Mouse (Mus musculus): ENCODE measurements at regions not wholly inside any gene's neighbourhood (a gene's known extent, or its start where the extent isn't known, plus 50 kb on each side); places are given as distances from the start of the nearest gene placed in this dataset.

DNA sequence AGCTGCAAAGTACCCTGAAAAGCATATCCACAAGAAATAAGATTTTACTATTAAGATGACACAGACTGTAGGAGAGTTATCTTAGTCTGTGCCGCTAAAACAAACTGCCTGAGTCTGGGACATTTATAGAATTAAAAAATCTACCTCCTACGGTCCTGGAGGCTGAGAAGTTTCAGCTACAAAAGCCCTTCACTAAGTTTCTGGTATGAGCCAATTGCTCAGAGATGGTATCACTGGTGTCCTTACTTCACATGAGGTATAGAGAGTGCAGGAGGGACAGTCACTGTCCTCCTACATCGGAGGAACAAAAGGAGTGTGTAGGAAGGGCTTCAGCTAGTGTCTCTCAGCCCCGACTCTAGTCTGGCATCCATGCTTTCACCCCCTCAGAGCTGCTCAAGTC lies 127.1 kb upstream of the Pum3 start:
- TF ChIP-seq GATA1 (IDR thresholded peaks at IDR 0.05; ENCODE audit: borderline replicate concordance, low read length) (no peak), CTCF (IDR thresholded peaks at IDR 0.05; ENCODE audit: low read depth, low read length) (no peak), TAL1 (conservative IDR thresholded peaks at IDR 0.05; ENCODE audit: low read depth, low read length) (no peak), POLR2AphosphoS5 (IDR thresholded peaks at IDR 0.05; ENCODE audit: insufficient replicate concordance, low read depth, low read length) (no peak), GATA2 (IDR thresholded peaks at IDR 0.05; ENCODE audit: borderline replicate concordance, low read depth, low read length) (no peak)

Measured in G1E (cell line).